Mouse (Mus musculus) monocyte, adult 5-6 weeks (primary cell): ENCODE results near the gene Fgfr2. TPM values are rescaled to one million over a fixed set of nuclear protein-coding genes. Genes with fewer than 3 reads are reported as not detected.
"Not testable (repeated sequence)": the region's sequence is repeated elsewhere in the genome, so short reads cannot be mapped to it uniquely, and the experiment has no call there.

Experiments used
- ATAC-seq: fragments of 153-309, 156-312 bp; replicated peaks from 2 replicates; pipeline ENCODE4 v1.8.0; 2017; ENCODE audit warnings: mild to moderate bottlenecking; ENCODE audit not compliant: low TSS enrichment, insufficient number of reproducible peaks, severe bottlenecking, poor library complexity, low FRiP score
- total RNA-seq: library from RNA; stranded (forward); fragments of 200-1000, 200-491, 200-594 nt; gene quantifications from 3 replicates; pipeline ENCODE4 v1.2.3, GENCODE M21; 2017

Gene Fgfr2
- total RNA-seq, 1 experiment from 2014 or later: not detected

DNA sequence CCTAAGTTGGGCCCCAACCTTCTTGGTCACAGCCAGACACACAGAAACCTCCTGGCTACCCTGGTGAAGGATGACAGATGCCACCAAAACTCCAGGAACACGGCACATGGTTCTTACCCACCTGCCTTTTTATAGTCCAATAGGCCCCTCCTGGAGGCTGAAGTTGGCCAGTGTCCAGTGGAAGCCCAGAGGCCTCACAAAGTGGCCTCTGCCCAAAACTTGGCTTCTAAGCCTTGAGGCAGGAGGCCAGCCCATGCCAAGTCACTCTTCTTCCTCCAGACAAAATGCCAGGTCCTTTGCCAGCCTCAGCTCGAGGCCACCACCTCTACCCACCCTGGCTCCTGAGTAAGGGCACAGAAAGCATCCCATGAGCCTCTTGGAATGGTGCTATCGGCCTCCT lies 440.2 kb downstream of the Fgfr2 start:
- no peak for ATAC-seq

DNA sequence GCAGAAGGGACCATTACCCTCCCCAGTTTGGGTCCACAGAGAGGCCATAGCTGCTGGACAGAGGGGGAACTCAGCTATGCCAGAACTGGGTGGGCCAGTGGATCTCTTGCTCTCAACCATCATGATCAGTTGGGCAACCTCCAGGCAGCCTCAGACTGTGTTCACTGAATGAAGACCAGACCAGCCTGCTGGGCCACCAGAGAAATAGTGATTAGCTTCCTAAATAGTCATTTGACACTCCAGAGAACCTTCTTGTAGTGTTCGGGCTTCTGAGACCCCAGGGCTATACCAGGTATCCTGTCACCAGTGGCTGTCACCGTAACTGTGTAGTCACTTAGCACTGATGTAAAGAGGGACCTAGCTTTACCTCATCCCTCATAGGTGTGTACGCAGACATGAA lies 440.8 kb downstream of the Fgfr2 start:
- ATAC-seq: no peak

GRCm38 (mm10) chr7:132681831-132682230 lies 441.3 kb downstream of the Fgfr2 start:
- no peak for ATAC-seq

DNA sequence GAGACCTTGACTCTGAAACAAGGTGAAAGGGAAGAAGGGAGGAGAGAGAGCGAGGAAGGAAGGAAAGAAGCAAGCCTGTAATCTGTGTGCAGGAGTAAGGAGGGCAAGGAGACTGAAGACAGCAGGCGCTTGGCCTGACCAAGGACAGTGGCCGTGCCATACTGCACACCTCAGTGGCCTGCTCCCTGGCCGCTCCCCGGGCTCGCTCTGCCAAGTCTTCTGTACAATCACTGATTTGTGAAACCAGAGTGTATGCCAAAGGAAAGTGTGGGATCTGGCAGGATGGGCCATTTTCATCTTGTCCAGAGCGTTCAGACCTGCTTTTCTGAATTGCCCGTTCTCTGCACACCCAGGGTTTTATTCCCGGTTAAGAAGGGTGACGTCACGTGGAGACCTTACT lies 441.9 kb downstream of the Fgfr2 start:
- ATAC-seq: no peak

GRCm38 (mm10) chr7:132679549-132679948 lies 443.6 kb downstream of the Fgfr2 start:
- ATAC-seq: no peak

- no peak for ATAC-seq
Observed at GRCm38 (mm10) chr7:132679117-132679516, 444.0 kb downstream of the Fgfr2 start.

- ATAC-seq: no peak
Observed at GRCm38 (mm10) chr7:132675922-132676321, 447.2 kb downstream of the Fgfr2 start.

GRCm38 (mm10) chr7:132673931-132674755 lies 449.0 kb downstream of the Fgfr2 start:
- ATAC-seq: no peak

- peak; percentile 75 for ATAC-seq
Observed at GRCm38 (mm10) chr7:132672481-132672959, 450.6 kb downstream of the Fgfr2 start.

- ATAC-seq: no peak
Observed at GRCm38 (mm10) chr7:132670863-132671165, 452.3 kb downstream of the Fgfr2 start.

GRCm38 (mm10) chr7:132669999-132670862 lies 452.9 kb downstream of the Fgfr2 start:
- no peak for ATAC-seq

- ATAC-seq: no peak
Observed at GRCm38 (mm10) chr7:132668604-132669003, 454.5 kb downstream of the Fgfr2 start.

- ATAC-seq: no peak
Observed at GRCm38 (mm10) chr7:132666516-132666915, 456.6 kb downstream of the Fgfr2 start.

DNA sequence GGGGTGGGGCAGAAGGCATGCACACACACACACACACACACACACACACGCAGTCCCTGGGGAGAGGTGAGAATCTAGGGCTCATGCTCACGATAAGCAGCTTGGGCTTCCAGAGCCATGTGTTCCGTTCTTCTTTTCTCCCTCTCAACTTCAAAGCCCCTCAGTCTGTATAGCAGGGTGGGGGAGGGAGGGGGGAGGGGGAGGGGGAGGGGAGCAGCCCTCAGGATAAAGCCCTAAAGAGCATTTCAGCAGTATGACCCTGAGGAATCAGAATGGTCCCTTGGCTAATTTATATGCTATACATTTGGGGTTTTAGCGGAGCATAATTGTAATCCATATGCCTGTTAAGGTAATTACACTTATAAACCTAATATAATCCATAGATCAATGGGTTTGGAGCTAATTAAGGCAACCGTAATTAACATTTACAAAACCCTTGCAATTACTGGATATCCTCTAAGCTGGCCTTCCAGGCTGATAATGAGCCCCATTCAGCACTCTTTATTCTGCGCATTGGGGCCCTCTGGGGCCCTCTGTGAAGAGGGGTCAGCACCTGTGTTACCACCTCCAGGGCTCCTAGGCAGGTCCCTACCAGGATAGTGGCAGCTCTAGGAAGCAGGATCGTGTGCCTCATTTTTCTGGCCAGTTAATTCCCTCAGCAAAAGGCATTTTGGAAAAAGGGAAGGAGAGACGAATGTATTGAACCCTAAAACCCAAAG lies 457.3 kb downstream of the Fgfr2 start:
- ATAC-seq: no peak

GRCm38 (mm10) chr7:132664815-132665214 lies 458.3 kb downstream of the Fgfr2 start:
- no peak for ATAC-seq

- not testable (repeated sequence) for ATAC-seq
Observed at GRCm38 (mm10) chr7:132662831-132663230, 460.3 kb downstream of the Fgfr2 start.

DNA sequence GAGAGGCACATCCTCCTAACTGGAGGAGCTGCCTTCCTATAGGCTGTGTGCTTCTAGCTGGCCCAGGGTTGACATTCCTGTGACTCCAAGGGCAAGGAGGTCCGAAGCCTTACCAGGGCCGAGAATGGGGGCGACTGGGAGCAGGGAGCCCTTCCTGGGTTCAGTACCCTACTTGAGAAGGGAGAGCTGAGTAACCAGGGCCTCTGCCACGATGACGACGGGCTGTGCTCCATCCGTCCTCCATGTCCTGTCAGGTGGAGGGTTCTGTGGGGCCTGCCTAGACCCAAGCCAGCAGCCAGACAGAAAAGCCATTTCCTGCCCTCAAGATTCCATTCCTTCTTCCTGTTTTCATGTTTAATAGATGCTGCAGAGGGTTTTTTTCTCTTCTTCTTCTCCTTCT lies 463.5 kb downstream of the Fgfr2 start:
- ATAC-seq: no peak

GRCm38 (mm10) chr7:132658688-132659087 lies 464.5 kb downstream of the Fgfr2 start:
- ATAC-seq: no peak

DNA sequence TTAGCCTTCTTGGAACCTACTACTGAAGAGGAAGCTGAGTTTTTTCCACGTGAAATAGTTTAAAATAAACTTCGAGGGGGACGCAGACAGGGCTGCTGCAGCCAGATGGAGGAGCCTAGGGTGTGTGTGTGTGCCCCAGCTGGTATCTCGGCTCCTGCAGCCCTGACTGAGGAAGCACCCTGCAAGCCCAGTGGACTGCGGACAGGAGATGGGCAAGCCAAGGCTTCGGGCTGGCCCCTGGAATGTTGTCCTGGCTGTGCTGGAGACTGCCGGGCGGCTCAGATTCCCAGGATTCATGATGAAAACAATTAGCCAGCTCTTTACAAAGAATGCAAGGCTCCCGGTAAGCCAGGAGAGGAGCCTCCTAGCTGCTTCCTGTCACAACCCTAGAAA lies 465.1 kb downstream of the Fgfr2 start:
- no peak for ATAC-seq
